Mouse (Mus musculus) cerebellum, adult 9-10 months (tissue): ENCODE data around the gene Ier2.
"Not testable (repeated sequence)": the region's sequence is repeated elsewhere in the genome, so short reads cannot be mapped to it uniquely, and the experiment has no call there.

Source experiments
- DNase-seq: peaks from one replicate; pipeline ENCODE4 v3.0.0; 2022

The Ier2 gene

GRCm38 (mm10) chr8:84637946-84638554 lies 24.6 kb downstream of the Ier2 start:
- peak; percentile 67 for DNase-seq

- peak; percentile 80 for DNase-seq
Observed at GRCm38 (mm10) chr8:84636051-84636691, 26.5 kb downstream of the Ier2 start.

- DNase-seq: peak; percentile 76
Observed at GRCm38 (mm10) chr8:84635397-84636050, 27.1 kb downstream of the Ier2 start.

DNA sequence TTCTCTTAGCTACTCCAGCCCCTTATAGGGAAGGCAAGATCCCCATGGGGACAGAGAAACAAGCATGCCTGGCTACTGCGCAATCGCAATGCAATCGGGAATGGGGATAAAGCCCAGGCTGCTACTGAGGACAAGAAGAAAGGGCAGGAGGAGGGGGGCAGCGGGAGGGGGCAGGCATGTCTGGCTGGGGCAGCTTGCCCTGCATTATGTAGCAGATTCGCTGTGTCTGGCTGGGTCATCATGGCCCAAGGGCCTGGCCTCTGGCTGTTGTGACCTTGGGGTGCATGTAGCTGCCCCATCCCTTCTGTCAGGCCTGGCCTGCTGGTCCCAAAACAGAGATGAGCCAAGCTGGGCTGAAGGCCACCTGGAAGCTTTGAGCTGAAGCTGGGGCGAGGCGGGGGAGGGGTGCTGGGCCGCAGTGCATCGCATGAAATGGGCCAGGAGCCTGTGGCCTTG lies 27.8 kb downstream of the Ier2 start:
- DNase-seq: peak; percentile 99

DNA sequence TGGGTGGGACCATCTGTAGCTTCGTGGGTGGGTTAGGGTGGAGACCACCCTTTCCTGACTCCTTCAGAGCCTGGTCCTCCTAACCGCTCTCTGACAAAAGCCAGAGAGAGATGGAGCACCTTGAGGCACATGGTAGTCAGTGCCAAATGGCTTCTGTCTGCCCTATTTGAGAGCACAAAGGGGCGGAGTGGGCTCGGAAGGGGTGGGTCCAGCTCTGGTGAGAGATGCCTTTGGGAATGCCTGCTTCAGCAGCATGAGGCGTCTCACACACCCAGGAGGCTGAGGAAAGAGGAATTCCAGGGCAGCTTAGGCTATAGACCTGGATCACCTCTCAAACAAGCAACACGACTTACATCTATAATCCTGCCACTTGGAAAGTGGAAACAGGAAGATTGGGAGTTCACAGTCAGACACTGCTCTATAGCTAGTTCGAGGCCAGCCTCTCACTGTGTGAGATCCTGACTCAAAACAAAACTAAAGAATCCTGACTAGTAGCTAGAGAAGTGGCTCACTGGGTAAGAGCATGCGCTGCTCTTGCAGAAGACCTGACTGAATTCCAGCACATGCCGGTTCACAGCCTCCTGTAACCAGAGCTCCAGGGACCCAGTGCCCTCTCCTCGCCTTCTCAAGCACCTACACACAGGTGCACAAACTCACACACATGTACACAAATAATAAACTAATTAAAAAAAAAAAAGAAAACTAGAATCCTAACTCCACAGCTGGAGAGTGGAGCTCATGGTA lies 28.6 kb downstream of the Ier2 start:
- DNase-seq: peak; percentile 68

DNA sequence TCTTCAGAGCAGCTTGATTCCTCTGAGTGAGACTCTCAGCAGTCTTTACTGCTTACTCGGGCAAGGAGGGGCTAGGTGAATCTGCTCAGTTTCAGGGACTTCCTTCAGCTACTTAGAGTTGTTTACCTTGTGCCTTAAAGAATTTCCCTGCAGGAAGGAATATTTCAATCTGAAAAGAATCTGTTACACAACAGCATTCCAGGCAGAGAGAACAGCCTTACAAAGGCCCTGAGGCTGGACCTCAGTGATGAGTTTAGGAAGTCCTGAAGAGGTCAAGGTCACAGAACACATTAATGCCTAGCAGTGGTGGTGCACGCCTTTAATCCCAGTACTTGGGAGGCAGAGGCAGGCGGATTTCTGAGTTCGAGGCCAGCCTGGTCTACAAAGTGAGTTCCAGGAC lies 30.8 kb downstream of the Ier2 start:
- no peak for DNase-seq

DNA sequence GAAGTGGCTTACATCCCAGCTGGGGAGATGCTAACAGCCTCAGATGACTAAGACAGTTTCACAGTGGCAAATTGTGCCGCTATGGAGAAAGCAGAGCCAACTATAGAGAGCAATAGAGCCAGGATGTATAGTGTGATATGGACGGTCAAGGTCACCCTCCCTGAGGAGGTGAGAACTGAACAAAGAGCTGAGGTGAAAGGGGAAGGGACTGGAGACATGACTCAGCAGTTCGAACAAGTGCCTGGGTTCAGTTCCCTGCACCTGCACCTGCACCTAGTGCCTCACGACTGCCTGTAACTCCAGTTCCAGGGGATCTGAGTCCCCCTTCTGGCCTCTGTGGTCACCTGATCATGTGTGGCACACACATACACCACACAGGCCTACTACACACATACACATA lies 32.5 kb downstream of the Ier2 start:
- DNase-seq: no peak

DNA sequence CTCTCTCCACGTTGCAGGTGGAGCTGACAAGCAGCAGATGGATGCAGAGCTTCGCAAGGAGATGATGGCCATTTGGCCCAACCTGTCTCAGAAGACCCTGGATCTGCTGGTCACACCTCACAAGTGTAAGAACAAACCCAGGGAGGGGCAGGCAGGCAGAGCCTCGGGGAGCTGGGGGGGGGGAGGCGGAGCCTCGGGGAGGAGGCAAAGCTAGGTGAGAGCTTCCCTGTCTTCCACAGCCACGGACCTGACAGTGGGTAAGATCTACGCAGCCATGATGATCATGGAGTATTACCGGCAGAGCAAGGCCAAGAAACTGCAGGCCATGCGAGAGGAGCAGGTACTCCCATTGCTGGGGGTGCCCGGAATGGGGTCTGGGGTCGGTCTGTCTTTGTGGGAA lies 33.1 kb downstream of the Ier2 start:
- no peak for DNase-seq

- DNase-seq: not testable (repeated sequence)
Observed at GRCm38 (mm10) chr8:84623425-84623824, 39.2 kb downstream of the Ier2 start.

DNA sequence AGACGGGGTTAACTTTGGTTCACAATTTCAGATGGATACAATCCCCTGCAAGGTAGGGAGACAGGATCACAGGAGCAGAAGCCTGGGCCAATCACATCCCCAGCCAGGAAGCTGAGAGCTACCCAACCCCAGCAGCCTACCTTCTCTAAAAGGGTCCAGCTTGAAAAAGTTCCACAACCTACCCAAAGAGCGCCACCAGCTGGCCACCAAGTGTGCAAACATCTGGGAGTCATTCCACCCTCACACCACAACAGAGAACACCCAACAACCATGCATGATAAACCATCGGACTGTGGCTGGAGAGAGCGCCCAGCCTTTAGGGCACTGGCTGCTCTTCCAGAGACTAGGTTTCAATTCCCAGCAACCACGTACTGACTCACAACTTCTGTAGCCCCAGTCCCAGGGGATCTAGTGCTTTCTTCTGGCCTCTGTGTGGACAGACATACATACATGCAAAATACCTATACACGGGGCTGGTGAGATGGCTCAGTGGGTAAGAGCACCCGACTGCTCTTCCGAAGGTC lies 41.5 kb downstream of the Ier2 start:
- no peak for DNase-seq

DNA sequence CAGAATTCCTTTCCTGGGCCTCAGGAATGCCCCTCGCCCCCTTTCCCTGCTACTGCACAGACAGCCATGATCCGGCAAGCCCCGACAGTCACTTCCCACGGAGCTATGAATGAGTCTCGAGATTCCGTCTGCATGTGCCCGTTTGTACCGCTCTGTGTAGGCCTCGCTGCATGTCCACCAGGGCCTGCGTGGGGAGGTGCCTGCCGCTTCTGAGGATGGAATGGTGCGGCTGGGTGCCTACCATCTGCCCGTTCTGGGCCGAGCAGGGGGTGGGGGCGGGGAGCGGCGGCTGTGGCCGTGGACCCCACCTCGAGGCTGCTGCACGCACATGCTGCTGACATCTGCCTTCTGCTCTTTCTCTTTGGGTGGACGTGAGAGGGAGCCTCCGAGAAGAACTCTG lies 45.6 kb downstream of the Ier2 start:
- DNase-seq: no peak

DNA sequence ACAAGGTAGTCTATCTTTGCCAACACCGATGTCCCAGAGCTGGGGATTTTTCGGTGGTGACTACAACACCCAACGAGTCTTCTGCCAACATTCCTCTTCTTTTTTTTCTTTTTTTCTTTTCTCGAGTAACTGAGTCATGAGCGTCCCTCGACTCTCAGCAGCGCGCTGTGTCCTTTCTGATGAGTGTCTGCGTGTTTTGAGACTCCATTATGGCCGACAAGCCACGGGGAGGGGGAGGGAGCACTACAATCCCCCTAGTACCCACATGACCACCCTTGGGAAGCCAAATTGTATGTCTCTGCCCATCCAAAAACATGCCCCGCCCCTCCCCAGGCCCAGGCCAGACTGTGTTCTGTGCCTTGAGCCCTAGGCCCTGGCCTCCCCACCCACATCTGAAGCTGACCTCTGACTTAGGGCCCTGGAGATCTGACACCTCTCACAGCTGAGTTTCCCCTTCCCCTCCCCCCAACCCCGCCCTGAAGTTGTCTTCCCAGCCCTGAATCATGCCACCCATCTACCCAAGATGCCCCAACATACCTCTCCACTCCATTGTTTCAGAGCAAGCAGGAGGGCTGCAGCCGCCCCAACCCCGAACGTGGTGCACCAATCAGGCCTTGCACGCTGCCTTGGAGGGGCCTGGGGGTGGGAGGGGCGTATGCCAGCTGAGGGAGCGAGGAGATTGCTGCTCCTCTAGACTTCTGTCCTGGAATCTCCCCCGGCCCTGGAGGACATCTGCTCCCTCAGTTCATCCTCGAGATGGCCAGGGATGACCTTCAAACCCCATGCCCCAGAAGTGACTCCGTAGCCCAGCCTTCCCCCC lies 46.8 kb downstream of the Ier2 start:
- DNase-seq: no peak

GRCm38 (mm10) chr8:84614512-84615223 lies 48.0 kb downstream of the Ier2 start:
- DNase-seq: peak; percentile 66
